ENCODE assay signal across 11 mouse cellular contexts in the genomic region with DNA sequence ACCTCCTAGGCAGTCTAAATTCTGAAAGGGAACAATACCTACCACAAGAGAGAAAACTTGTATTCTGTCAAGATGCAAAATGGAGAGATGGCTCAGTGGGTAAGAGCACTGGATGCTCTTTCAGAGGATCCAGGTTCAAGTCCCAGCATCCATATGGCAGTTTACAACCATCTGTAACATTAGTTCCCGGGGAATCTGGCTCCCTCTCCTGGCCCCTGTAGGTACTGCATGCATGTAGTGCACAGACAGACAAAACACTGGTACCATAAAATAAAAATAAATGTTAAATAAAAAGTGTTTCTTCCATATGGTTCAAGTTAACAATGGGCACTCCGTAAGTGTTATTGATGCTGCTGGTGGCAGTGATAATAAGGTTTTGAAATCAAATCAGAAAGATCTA. TPM values are rescaled to one million over a fixed set of nuclear protein-coding genes. Genes with fewer than 3 reads are reported as not detected.
A peak's percentile ranks its signal among the peaks of the same experiment; 100 is the strongest.
DNase-seq lines count a peak whose midpoint lies in the region; ATAC-seq and TF ChIP-seq lines count a peak whose summit lies in the region.
"Had no signal": no experiment of that assay in that cellular context is flagged by ENCODE, and none has a peak within 500 bp of the region (broad histone marks: within the 10 kb centered on the region; RNA-seq: fewer than 3 reads in every experiment).

No protein-coding gene starts in this region.

- peak; percentile 34; the same call in 1 of the 2 replicates for TF ChIP-seq CTCF in spleen, adult 2 months (IDR thresholded peaks at IDR 0.05; ENCODE audit: extremely low read depth, insufficient read depth, insufficient read length, insufficient replicate concordance)

- no peak overlapping the region for H3K27ac ChIP-seq in liver, embryonic 11.5 days (ENCODE audit: low read depth, low read length)
- no peak overlapping the region for H3K27ac ChIP-seq in spleen, adult 2 months (ENCODE audit: insufficient read depth, low read length)
- H3K27ac ChIP-seq: forebrain, embryonic 12.5 days had no signal

- no peak overlapping the region for H3K4me2 ChIP-seq in liver, embryonic 11.5 days
- H3K4me2 ChIP-seq: forebrain, embryonic 12.5 days had no signal

- no peak overlapping the region for H3K4me3 ChIP-seq in liver, embryonic 11.5 days (ENCODE audit: low read depth, low read length)
- H3K4me3 ChIP-seq in spleen, adult 2 months (ENCODE audit: extremely low read depth, insufficient read depth, insufficient read length) = no peak overlapping the region
- H3K4me3 ChIP-seq: forebrain, embryonic 12.5 days had no signal

- H3K9me3 ChIP-seq in liver, embryonic 11.5 days (ENCODE audit: control insufficient read depth, low read length) = no peaks in the 10 kb centered on the region

- H3K4me1 ChIP-seq in liver, embryonic 11.5 days (replicated peaks; ENCODE audit: control insufficient read depth, insufficient read depth, low read length) = no peaks in the 10 kb centered on the region
- H3K4me1 ChIP-seq in spleen, adult 2 months (ENCODE audit: control insufficient read depth, insufficient read depth, insufficient read length) = no peaks in the 10 kb centered on the region

- H3K9ac ChIP-seq in liver, embryonic 11.5 days (ENCODE audit: low read depth, low read length) = no peak overlapping the region
- H3K9ac ChIP-seq: forebrain, embryonic 12.5 days had no signal

- WGBS in liver, embryonic 11.5 days = 78% methylated on average over 2 of the region's 2 CpGs
- WGBS in spleen, adult 2 months = 76% methylated on average over 2 of the region's 2 CpGs

- H3K36me3 ChIP-seq in liver, embryonic 11.5 days (ENCODE audit: control insufficient read depth, insufficient read depth, low read length) = no peaks in the 10 kb centered on the region
- no peaks in the 10 kb centered on the region for H3K36me3 ChIP-seq in spleen, adult 2 months (ENCODE audit: control insufficient read depth, insufficient read depth, low read length)
- H3K36me3 ChIP-seq: forebrain, embryonic 12.5 days had no signal

- no peak for TF ChIP-seq POLR2A in spleen, adult 2 months (IDR thresholded peaks at IDR 0.05; ENCODE audit: low read depth, low read length)

- peaks cover 3% of the 10 kb centered on the region; the same call in 1 of the 2 replicates for H3K27me3 ChIP-seq in liver, embryonic 11.5 days (replicated peaks; ENCODE audit: control insufficient read depth, insufficient read depth, low read length)
- no peaks in the 10 kb centered on the region for H3K27me3 ChIP-seq in spleen, adult 2 months (ENCODE audit: control insufficient read depth, insufficient read depth, low read length)
- H3K27me3 ChIP-seq: megakaryocyte, embryonic 14.5 days had no signal

- ATAC-seq in liver, embryonic 11.5 days (replicated peaks; ENCODE audit: low FRiP score) = no peak

- peak; percentile 41 for DNase-seq in adrenal gland, postnatal 14 days
- DNase-seq in adrenal gland, adult 8-10 months = no peak
- DNase-seq in liver = peak; percentile 41
- DNase-seq in liver, embryonic 11.5 days (ENCODE audit: low spot score) = no peak
- peak; percentile 34 for DNase-seq in adipocyte (ENCODE audit: low spot score)
- DNase-seq in spleen, adult 2 months (ENCODE audit: low read depth in 1 of 2, low spot score in 2 of 2) = peak in 1 of 2 experiments; percentile 31
- no peak for DNase-seq in layer of hippocampus, postnatal 10 days (ENCODE audit: low spot score in 2 of 2)
- DNase-seq in heart, adult 8-10 months (ENCODE audit: low spot score) = no peak
- DNase-seq: right cerebral cortex, postnatal 14 days had no signal

RNA-seq across cellular contexts. Expression of a gene that starts 18.4 kb away (rescaled TPM):
- 7.8 and 17.6 TPM in 2 replicates for total RNA-seq in adrenal gland, postnatal 14 days (2021)
- 10 to 100 TPM; 14.1 to 24.7 (median 21.0) TPM for total RNA-seq in adrenal gland, adult 8-10 months (2022)
- 20.7 and 24.4 TPM in 2 replicates for polyA plus RNA-seq in liver, embryonic 11.5 days (2014; fragmentation: Nextera tagmentation; extraction: Ambion mirVana)
- polyA plus RNA-seq in spleen, adult 2 months (2012; rRNA removed) = 62.6 and 67.4 TPM in 2 replicates
- 1 to 10 TPM; 7.9 to 9.6 TPM for total RNA-seq in layer of hippocampus, postnatal 10 days (2021)
- total RNA-seq in heart, adult 8-10 months (2022) = 10 to 100 TPM in 3 of 4 experiments, 1 to 10 TPM in 1; 7.2 to 27.9 (median 12.8) TPM

Comparison
In these comparisons a context has a peak if more than half of its experiments do, and no peak if none do; other contexts are left out.
1. DNase-seq: peak in adrenal gland, postnatal 14 days (single experiment), liver (single experiment) and adipocyte (single experiment); none in adrenal gland, adult 8-10 months (single experiment), liver, embryonic 11.5 days (single experiment), layer of hippocampus, postnatal 10 days (0 of 2) and heart, adult 8-10 months (single experiment).